Mouse (Mus musculus) embryonic facial prominence, embryonic 12.5 days (tissue): ENCODE results near the gene Pepd. TPM values are rescaled to one million over a fixed set of nuclear protein-coding genes. Genes with fewer than 3 reads are reported as not detected.
A peak's percentile ranks its signal among the peaks of the same experiment; 100 is the strongest.

ENCODE experiments used
- ATAC-seq: fragments of 200-750 bp; cut with Nextera tagmentation; 2 replicates; pipeline ENCODE4 v1.8.0; 2017; ENCODE audit not compliant: insufficient number of reproducible peaks, insufficient read depth, low FRiP score, low TSS enrichment
- H3K27ac ChIP-seq: fragments of 300-500 bp; sonication (generic); 2 replicates; pipeline ENCODE4 v1.5.1; 2016; ENCODE audit warnings: mild to moderate bottlenecking
- H3K27me3 ChIP-seq: fragments of 300-500 bp; sonication (generic); 2 replicates; pipeline ENCODE4 v1.6.1; 2016; ENCODE audit warnings: mild to moderate bottlenecking, moderate library complexity
- H3K36me3 ChIP-seq: fragments of 300-500 bp; sonication (generic); 2 replicates; pipeline ENCODE4 v1.6.1; 2016; ENCODE audit warnings: mild to moderate bottlenecking
- H3K4me1 ChIP-seq: fragments of 300-500 bp; sonication (generic); 2 replicates; pipeline ENCODE4 v1.6.1; 2016
- H3K4me2 ChIP-seq: fragments of 300-500 bp; sonication (generic); replicated peaks from 2 replicates; pipeline ENCODE4 v1.6.1; 2016; ENCODE audit warnings: mild to moderate bottlenecking, moderate library complexity
- H3K4me3 ChIP-seq: fragments of 300-500 bp; sonication (generic); 2 replicates; pipeline ENCODE4 v1.5.1; 2016; ENCODE audit warnings: mild to moderate bottlenecking
- H3K9ac ChIP-seq: fragments of 300-500 bp; sonication (generic); 2 replicates; pipeline ENCODE4 v1.6.1; 2016; ENCODE audit warnings: mild to moderate bottlenecking, moderate library complexity
- H3K9me3 ChIP-seq: fragments of 300-500 bp; sonication (generic); 2 replicates; pipeline ENCODE4 v1.6.1; 2016; ENCODE audit warnings: mild to moderate bottlenecking, moderate library complexity
- WGBS: fragments of 180-500 bp; shearing (Covaris S2); methylation state at CpG from one replicate; pipeline ENCODE4 v1.1.7; 2016; 5-methylcytosine and 5-hydroxymethylcytosine counted together
- polyA plus RNA-seq: library from polyadenylated mRNA; unstranded; fragments of >200 nt; fragmentation: Nextera tagmentation; extraction: Ambion mirVana; gene quantifications from 2 replicates; pipeline ENCODE4 v1.2.1, GENCODE M21; 2016

Gene Pepd
- polyA plus RNA-seq: 62.6 and 62.9 TPM in 2 replicates

DNA sequence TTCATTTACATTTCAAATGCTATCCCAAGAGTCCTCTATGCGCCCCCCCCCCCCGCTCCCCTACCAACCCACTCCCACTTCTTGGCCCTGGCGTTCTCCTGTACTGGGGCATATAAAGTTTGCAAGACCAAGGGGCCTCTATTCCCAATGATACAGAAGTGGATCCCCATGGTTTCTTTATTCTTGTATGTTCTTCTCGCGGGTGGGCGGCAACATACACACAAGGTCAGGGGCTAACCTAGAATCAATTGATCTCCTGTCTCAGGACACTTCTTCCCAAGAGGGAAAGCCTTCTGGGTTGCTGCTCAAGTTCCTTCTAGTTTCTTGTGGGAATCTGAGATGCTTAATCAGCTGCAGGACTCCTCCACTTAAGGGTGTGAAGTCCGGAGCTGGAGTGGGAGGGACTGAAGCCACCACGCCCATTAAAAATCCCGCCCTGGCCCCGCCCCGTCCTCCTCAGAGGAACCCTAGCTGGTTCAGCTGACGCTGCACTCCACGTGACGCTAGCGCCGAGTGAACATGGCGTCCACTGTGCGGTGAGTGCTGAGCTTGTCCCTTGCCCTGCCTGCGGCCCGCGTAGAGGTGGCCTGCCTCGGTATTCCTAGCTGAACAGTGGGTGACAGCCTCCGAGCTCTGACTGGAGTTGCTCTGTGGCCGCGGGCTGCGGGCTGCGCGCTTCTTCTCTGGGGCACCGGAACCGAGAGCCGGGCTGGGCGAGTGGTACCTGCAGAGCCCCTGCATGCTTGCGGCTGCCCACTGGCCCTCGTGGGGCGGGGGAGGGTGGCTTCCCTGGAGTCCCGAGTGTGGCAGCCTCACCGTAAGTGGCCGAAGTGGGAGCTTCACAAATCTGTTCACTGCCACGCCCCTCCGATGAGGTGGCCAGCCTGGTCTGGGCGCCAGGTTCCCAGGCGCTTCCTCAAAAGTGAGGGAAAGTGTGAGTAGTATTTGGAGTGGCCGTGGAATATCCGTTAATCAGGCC is at the start of gene Pepd:
Gene Pepd, plus strand, starts transcription at position 461 of the 979 bp plus-strand sequence.
- ATAC-seq: peak; percentile 94
- no peaks in the 10 kb centered on the region for H3K27me3 ChIP-seq
- H3K9me3 ChIP-seq: no peaks in the 10 kb centered on the region
- H3K4me2 ChIP-seq: peak within 1 kb of the TSS; percentile 80
- H3K4me1 ChIP-seq: peaks cover 7% of the 10 kb centered on the region
- peak within 1 kb of the TSS; percentile 81 for H3K4me3 ChIP-seq
- H3K9ac ChIP-seq: peak within 1 kb of the TSS; percentile 70
- H3K27ac ChIP-seq: no peak within 1 kb of the TSS
- no peaks in the 10 kb centered on the region for H3K36me3 ChIP-seq
- 8% methylated on average over 44 of the region's 44 CpGs for WGBS

DNA sequence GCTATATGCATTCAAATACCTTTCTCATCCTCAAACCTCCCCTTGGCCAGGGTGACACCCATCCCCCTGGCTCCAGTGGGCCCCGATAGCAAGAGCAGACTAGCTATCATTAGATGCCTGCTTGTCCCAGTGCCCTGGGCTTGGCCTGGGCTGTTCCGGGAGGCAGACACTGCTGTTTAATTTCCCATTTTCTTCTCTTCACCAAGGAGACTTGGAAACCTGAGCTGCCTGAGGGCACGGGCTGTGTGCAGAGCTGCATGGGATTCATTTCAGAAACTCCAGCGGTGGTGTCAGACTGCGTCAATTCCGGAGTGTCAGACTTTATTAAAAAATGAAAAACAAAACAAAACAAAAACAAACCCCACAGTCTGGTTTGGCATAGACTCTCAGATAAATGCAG is 44.9 kb upstream of the Pepd start:
- Histone ChIP-seq H3K9ac (no peak overlapping the region), H3K9me3 (no peaks in the 10 kb centered on the region), H3K4me3 (no peak overlapping the region), H3K4me1 (peaks cover 10% of the 10 kb centered on the region), H3K36me3 (no peaks in the 10 kb centered on the region), H3K4me2 (no peak overlapping the region), H3K27ac (no peak overlapping the region), H3K27me3 (no peaks in the 10 kb centered on the region)
- WGBS: 19% methylated on average over 6 of the region's 6 CpGs
- ATAC-seq: no peak

DNA sequence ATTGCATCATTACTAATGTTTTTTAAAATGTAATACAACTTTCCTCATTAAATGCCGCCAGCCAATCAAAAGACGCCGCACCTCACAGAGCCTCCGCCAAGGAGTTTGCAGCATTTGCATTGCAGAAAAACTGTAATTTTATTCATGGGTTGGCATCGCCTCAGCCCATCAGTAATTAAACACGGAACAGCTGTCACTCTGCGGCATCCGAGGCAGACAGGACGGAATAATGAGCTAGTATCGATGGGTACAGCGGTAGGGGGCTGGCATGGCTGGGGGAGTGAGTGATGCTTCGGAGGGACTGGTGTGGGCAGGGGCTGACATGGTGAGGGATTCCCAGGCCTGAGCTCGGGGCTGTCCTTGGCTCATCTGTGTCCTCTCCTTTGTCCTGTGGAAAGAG is 42.5 kb upstream of the Pepd start:
- ATAC-seq: no peak
- H3K9me3 ChIP-seq: no peaks in the 10 kb centered on the region
- H3K36me3 ChIP-seq: no peaks in the 10 kb centered on the region
- no peak overlapping the region for H3K4me2 ChIP-seq
- H3K4me1 ChIP-seq: peaks cover 10% of the 10 kb centered on the region
- no peak overlapping the region for H3K9ac ChIP-seq
- 81% methylated on average over 13 of the region's 13 CpGs for WGBS
- H3K27me3 ChIP-seq: no peaks in the 10 kb centered on the region
- H3K27ac ChIP-seq: no peak overlapping the region
- no peak overlapping the region for H3K4me3 ChIP-seq

DNA sequence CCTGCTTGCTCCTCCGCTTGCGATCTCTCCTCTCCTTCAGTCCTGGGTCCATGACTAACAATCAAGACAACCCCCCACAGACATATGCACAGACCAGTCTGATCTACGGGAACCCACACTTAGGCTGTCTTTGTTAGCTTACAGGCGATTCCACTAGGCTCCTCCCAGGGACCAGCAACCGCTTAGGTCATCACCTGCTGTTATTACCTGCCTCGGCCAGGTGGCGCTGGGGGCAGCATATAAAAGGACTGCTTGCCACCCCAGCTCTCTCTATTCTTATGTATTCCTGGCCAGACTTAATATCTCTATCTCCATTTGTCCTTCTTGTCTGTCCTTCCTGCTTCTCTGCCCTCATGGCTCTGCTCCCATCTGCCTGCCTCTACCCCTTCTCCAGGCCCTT is 35.4 kb upstream of the Pepd start:
- no peaks in the 10 kb centered on the region for H3K9me3 ChIP-seq

DNA sequence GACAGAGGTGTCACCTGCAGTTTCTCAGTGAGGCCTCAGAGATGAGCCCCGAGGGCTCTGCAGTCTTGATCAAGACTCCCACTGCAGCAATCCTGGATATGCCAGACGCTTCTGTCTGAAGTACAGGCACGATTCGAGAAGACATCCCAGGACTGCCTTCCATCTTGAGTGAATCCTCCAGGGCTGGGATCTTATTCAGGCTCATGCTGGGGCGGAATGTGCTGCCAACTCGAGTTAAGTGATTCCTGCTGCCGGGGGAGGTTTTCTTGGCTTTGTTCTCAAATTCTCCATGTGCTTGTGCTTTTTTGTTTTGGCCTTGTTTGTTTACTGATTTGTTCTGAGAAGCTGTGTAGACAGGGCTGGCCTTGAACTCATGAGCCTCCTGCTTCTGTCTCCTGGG is 34.4 kb upstream of the Pepd start:
- H3K9ac ChIP-seq: no peak overlapping the region
- H3K27ac ChIP-seq: no peak overlapping the region
- no peak overlapping the region for H3K4me2 ChIP-seq
- no peak for ATAC-seq
- 52% methylated on average over 7 of the region's 7 CpGs for WGBS
- H3K27me3 ChIP-seq: no peaks in the 10 kb centered on the region
- H3K4me1 ChIP-seq: no peaks in the 10 kb centered on the region
- H3K4me3 ChIP-seq: no peak overlapping the region
- no peaks in the 10 kb centered on the region for H3K36me3 ChIP-seq
- no peaks in the 10 kb centered on the region for H3K9me3 ChIP-seq

More for the DNA sequence above, 35.4 kb upstream of the Pepd start:
- Histone ChIP-seq H3K4me3 (no peak overlapping the region), H3K27ac (no peak overlapping the region), H3K36me3 (no peaks in the 10 kb centered on the region), H3K4me1 (no peaks in the 10 kb centered on the region), H3K27me3 (no peaks in the 10 kb centered on the region), H3K9ac (no peak overlapping the region), H3K4me2 (no peak overlapping the region)
- WGBS: 64% methylated on average over 7 of the region's 7 CpGs
- no peak for ATAC-seq

DNA sequence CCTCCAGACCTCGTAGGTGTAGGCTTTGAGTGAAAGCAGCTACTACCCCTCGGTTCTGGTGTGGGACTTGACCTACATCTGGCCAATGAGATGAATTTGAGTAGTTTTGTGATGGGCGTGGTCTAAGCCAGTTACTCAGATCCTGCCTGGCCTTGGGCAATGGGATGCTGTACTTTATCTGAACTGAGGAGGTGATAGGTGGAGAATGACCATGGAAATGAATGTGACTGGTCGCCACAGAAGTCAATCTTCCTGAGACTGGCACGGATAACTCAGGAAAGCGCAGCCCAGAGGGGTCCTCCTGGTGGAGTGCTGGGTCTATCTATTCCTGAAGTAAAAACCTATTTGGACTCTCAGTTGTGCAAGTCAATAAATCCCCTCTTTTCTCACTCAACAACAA is 23.7 kb upstream of the Pepd start:
- ATAC-seq: no peak
- H3K4me2 ChIP-seq: no peak overlapping the region
- no peaks in the 10 kb centered on the region for H3K4me1 ChIP-seq
- WGBS: 74% methylated on average over 6 of the region's 6 CpGs
- no peak overlapping the region for H3K4me3 ChIP-seq
- 0 out of 2 replicates have a peak, but pooled peaks cover 3% of the 10 kb centered on the region for H3K9me3 ChIP-seq
- H3K27ac ChIP-seq: no peak overlapping the region
- no peaks in the 10 kb centered on the region for H3K36me3 ChIP-seq
- no peak overlapping the region for H3K9ac ChIP-seq
- no peaks in the 10 kb centered on the region for H3K27me3 ChIP-seq

DNA sequence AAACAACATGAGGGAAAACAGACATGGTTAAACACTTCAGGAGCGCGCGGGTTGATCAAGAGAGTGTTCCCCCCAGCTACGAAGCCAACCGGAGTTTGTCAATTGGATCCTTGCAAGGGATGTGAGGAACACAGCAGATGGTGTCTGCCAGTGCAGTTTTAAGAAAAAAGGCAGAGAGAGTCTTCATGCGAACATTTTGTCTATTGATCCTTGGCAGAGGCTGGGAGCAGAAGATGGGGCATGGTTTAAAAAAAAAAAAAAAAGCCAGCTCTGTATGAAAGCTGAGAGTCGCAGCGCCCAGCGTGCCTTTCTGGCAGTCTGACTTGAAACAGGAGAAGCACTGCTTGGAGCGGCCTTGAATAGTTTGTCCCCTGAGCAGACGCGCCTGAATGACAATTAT is 23.3 kb upstream of the Pepd start:
- H3K4me2 ChIP-seq: no peak overlapping the region
- no peaks in the 10 kb centered on the region for H3K27me3 ChIP-seq
- H3K9ac ChIP-seq: no peak overlapping the region
- no peak overlapping the region for H3K4me3 ChIP-seq
- H3K4me1 ChIP-seq: no peaks in the 10 kb centered on the region
- 0 out of 2 replicates have a peak, but pooled peaks cover 3% of the 10 kb centered on the region for H3K9me3 ChIP-seq
- H3K36me3 ChIP-seq: no peaks in the 10 kb centered on the region
- no peak for ATAC-seq
- 51% methylated on average over 12 of the region's 12 CpGs for WGBS
- no peak overlapping the region for H3K27ac ChIP-seq

DNA sequence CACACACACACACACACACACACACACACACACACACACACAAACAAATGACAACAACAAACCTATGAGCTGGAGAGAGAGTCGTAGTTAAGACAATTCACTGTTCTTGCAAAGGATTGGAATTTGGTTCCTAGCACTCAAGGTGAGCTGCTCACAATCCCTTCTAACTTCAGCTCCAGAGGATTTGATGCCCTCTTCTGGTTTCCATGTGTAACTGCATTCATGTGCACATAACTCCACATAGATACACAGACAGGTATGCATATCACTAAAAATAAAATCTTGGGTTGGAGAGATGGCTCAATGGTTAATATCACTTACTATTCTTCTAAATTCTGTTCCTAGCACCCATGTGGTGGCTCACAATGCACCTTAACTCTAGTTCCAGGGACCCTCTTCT is 19.3 kb upstream of the Pepd start:
- Histone ChIP-seq H3K27ac (no peak overlapping the region), H3K9me3 (0 out of 2 replicates have a peak, but pooled peaks cover 3% of the 10 kb centered on the region), H3K4me2 (no peak overlapping the region), H3K9ac (no peak overlapping the region), H3K27me3 (0 out of 2 replicates have a peak, but pooled peaks cover 3% of the 10 kb centered on the region), H3K4me3 (no peak overlapping the region), H3K36me3 (no peaks in the 10 kb centered on the region), H3K4me1 (peaks cover 8% of the 10 kb centered on the region)
- ATAC-seq: no peak
- 89% methylated on average over 1 of the region's 1 CpGs for WGBS

DNA sequence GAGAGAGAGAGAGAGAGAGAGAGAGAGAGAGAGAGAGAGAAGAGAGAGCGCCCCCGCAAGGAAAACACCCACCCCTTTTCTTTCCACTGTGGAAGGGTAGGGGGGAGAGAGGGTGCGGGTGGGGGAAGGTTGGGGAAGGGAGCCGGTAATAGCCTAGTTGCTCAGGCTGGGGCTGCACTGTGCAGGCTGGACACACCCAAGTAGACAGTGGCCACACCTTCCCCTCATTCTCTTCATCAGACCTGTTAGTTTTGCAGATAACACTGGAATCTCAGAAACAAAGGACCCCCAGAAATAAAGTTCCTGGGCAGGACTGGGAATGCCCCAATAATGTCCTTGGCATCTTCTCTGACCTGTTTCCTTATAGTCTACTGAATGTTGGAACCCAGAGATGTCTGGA is 15.7 kb upstream of the Pepd start:
- H3K9ac ChIP-seq: no peak overlapping the region
- no peak overlapping the region for H3K4me3 ChIP-seq
- no peak overlapping the region for H3K27ac ChIP-seq
- H3K27me3 ChIP-seq: 0 out of 2 replicates have a peak, but pooled peaks cover 3% of the 10 kb centered on the region
- no peak for ATAC-seq
- 0 out of 2 replicates have a peak, but pooled peaks cover 3% of the 10 kb centered on the region for H3K9me3 ChIP-seq
- no peaks in the 10 kb centered on the region for H3K36me3 ChIP-seq
- no peak overlapping the region for H3K4me2 ChIP-seq
- peaks cover 8% of the 10 kb centered on the region for H3K4me1 ChIP-seq
- WGBS: 75% methylated on average over 4 of the region's 4 CpGs

DNA sequence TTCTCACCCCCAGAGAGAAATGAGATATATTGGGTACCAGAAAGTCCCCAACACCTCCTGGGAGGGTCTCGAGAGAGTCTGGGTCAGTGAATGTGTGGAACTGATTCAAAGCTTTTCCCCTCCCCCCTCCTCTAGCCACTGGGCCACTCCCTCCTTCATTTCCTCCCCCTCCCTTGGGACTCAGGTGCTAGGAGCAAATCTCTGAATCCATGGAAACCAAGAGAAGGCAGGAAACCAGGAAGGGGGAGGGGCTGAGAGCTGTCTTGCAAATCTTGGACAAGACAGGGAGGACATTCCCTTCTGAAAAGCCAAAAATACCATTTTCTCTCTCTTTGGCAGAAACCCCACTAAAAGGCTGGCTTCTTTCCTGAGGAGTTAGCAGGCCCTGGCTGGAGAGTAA is 15.1 kb upstream of the Pepd start:
- WGBS: 38% methylated on average over 1 of the region's 1 CpGs
- ATAC-seq: no peak
- Histone ChIP-seq H3K9me3 (0 out of 2 replicates have a peak, but pooled peaks cover 3% of the 10 kb centered on the region), H3K4me2 (no peak overlapping the region), H3K27ac (no peak overlapping the region), H3K27me3 (0 out of 2 replicates have a peak, but pooled peaks cover 3% of the 10 kb centered on the region), H3K9ac (no peak overlapping the region), H3K4me3 (no peak overlapping the region), H3K36me3 (no peaks in the 10 kb centered on the region), H3K4me1 (peaks cover 8% of the 10 kb centered on the region)

DNA sequence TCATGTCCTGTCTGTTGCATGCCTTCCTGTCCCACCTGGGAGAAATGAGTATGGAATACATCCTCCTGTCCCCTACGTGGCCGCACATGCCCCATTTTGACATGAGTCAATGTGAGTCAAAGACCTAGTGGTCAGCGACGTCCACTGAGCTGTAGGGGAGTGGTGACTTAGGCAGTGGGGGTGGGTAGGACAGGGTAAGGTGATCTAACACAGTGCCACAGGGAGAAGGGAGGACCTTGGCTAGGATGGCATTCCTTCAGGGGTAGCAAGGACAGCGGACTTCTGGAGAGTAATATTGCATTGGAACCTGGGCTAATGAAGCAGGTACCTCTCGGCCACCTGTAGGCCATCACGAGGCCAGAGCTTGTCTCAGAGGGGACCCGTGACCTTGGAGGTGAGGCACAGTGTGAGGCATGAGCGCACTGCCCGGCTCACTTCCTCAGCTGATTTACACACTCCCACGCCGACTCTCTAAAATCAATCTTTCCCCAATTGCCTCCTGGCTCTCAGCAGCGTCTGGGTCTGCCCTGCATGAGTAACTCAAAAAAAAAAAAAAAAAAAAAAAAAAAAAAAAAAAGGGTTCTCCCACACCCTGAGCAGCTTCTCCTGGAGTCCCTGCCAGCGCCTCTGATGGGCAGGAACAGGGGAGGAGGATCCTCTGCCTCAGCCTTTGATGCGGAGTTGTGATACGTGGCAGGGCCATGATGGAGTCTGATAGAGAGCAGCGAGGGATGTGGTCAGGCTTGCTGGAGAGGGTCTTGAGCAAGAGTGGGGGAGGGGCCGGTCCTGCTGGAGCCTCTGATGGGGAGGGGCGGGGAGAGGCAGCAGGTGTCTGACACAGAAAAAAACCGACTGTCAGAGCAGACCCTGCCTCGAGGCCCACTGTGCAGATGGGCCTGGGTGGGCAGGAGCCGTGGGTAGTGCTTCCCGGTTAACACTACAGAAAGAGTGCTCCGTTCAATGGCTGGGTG is 1.8 kb upstream of the Pepd start:
- Histone ChIP-seq H3K4me2 (no peak overlapping the region), H3K27ac (no peak overlapping the region), H3K4me3 (no peak overlapping the region), H3K27me3 (no peaks in the 10 kb centered on the region), H3K4me1 (peaks cover 7% of the 10 kb centered on the region), H3K9me3 (no peaks in the 10 kb centered on the region), H3K9ac (no peak overlapping the region), H3K36me3 (no peaks in the 10 kb centered on the region)
- ATAC-seq: no peak
- 34% methylated on average over 24 of the region's 24 CpGs for WGBS
